ENCODE assay signal across 9 mouse cellular contexts in the genomic region with DNA sequence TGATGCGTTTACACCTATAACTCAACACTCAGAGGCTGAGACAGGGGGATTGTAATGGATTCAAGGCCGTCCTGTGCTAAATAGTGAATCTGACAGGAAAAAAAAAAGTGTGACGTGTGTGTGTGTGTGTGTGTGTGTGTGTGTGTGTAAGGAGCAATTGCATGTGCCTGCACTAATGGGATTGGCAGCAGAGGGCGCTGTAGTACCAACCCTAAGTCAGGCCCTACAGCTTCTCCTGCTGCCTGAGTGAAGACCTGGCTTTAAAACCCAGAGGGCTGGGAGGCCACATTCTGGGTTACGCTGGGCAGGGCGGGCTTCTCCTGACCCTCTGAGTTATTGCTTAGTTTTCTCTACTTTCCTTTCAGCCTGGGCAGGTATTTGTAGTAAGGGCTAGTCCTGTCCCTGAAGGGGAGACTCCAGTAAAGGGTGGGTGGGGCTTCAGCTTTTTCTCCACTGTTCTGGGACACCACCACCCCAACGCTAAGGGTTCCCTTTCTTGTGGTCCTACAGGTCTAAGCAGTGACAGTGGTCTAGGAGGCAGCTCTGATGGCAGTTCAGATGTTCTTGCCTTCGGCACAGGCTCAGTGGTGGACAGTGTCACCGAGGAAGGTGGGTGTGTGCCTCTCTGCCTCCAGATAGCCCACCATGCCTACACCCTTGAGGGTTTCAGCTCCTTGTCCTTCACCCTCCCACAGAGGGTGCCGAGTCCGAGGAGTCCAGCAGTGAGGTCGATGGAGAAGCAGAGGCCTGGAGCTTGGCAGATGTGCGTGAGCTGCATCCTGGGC. TPM values are rescaled to one million over a fixed set of nuclear protein-coding genes. Genes with fewer than 3 reads are reported as not detected.
DNase-seq lines count a peak whose midpoint lies in the region; ATAC-seq and TF ChIP-seq lines count a peak whose summit lies in the region.
"Had no signal": no experiment of that assay in that cellular context is flagged by ENCODE, and none has a peak within 500 bp of the region (broad histone marks: within the 10 kb centered on the region; RNA-seq: fewer than 3 reads in every experiment).

No protein-coding gene starts in this region.

- dilution Hi-C loops in CH12.LX (cut with MboI; ENCODE audit: extremely low pct_ligation_motif_present, extremely low pct_unique_long_range_greater_than_20kb, low sequenced_read_pairs) = no loop called here

- no peaks in the 10 kb centered on the region for H3K9me3 ChIP-seq in kidney, embryonic 14.5 days (ENCODE audit: control insufficient read depth, low read length)
- H3K9me3 ChIP-seq in CH12.LX (replicated peaks; ENCODE audit: low read length) = no peaks in the 10 kb centered on the region
- H3K9me3 ChIP-seq: neural tube, embryonic 13.5 days had no signal

- peaks cover 51% of the 10 kb centered on the region for H3K36me3 ChIP-seq in kidney, embryonic 14.5 days (ENCODE audit: control insufficient read depth, insufficient read depth, low read length)
- peaks cover 45 to 83% of the 10 kb centered on the region in 2 experiments for H3K36me3 ChIP-seq in CH12.LX (replicated peaks in 1 of 2; ENCODE audit: control insufficient read depth in 1 of 2, insufficient read depth in 1 of 2, low read length in 1 of 2)

- no peak overlapping the region for H3K4me3 ChIP-seq in kidney, embryonic 14.5 days (ENCODE audit: low read length)
- H3K4me3 ChIP-seq in CH12.LX (replicated peaks in 1 of 3; ENCODE audit: low read depth in 2 of 3, low read length in 2 of 3, poor library complexity in 1 of 3) = no peak overlapping the region
- H3K4me3 ChIP-seq: neural tube, embryonic 13.5 days had no signal

- ATAC-seq in kidney, embryonic 14.5 days (ENCODE audit: low FRiP score, low TSS enrichment) = no peak

- H3K27ac ChIP-seq in kidney, embryonic 14.5 days (ENCODE audit: low read depth, low read length) = no peak overlapping the region
- no peak overlapping the region for H3K27ac ChIP-seq in CH12.LX (ENCODE audit: insufficient read depth, low read depth)
- H3K27ac ChIP-seq: neural tube, embryonic 13.5 days had no signal

- no peak overlapping the region for H3K9ac ChIP-seq in kidney, embryonic 14.5 days (ENCODE audit: low read depth, low read length)
- H3K9ac ChIP-seq in CH12.LX (ENCODE audit: insufficient read depth, low read depth) = no peak overlapping the region
- H3K9ac ChIP-seq: neural tube, embryonic 13.5 days had no signal

- no peak for TF ChIP-seq EP300 in CH12.LX (IDR thresholded peaks at IDR 0.05; ENCODE audit: low read length)

- TF ChIP-seq CTCF in CH12.LX (conservative IDR thresholded peaks at IDR 0.05 in 1 of 2, IDR thresholded peaks at IDR 0.05 in 1 of 2; ENCODE audit: low read depth in 2 of 2, low read length in 2 of 2) = peak in 1 of 2 experiments; percentile 49; a peak in 2 of 4 replicates

- no peak for TF ChIP-seq POLR2A in CH12.LX (IDR thresholded peaks at IDR 0.05; ENCODE audit: low read depth, low read length)

- WGBS in kidney, embryonic 14.5 days = 91% methylated on average over 13 of the region's 13 CpGs

- no peaks in the 10 kb centered on the region for H3K27me3 ChIP-seq in kidney, embryonic 14.5 days (ENCODE audit: control insufficient read depth, insufficient read depth, low read length)
- H3K27me3 ChIP-seq in CH12.LX (replicated peaks) = no peaks in the 10 kb centered on the region
- H3K27me3 ChIP-seq: neural tube, embryonic 13.5 days had no signal

- H3K4me2 ChIP-seq in kidney, embryonic 14.5 days (replicated peaks; ENCODE audit: low read depth, low read length) = no peak overlapping the region
- H3K4me2 ChIP-seq in CH12.LX (ENCODE audit: insufficient read depth, low read depth, poor library complexity, severe bottlenecking) = no peak overlapping the region
- H3K4me2 ChIP-seq: neural tube, embryonic 13.5 days had no signal

- no peaks in the 10 kb centered on the region for H3K79me2 ChIP-seq in CH12.LX (replicated peaks; ENCODE audit: control insufficient read depth, extremely low read depth, insufficient read depth, poor library complexity, severe bottlenecking)

- TF ChIP-seq RAD21 in CH12.LX (IDR thresholded peaks at IDR 0.05; ENCODE audit: low read depth, low read length) = peak; percentile 39

- peak; percentile 2 for DNase-seq in kidney, adult 11 months
- DNase-seq in 3T3-L1 (ENCODE audit: low read depth, low spot score) (peak; percentile 49), CH12.LX (ENCODE audit: extremely low read depth) (peak; percentile 45)
- DNase-seq in cerebellum, postnatal 4 days (ENCODE audit: low spot score in 2 of 2) = peak; percentile 19 to 41
- peak; percentile 0 for DNase-seq in left cerebral cortex, adult 11 months (ENCODE audit: low spot score)
- DNase-seq in spleen, postnatal 4 days (ENCODE audit: low spot score in 2 of 2) = peak; percentile 22 to 68
- no peak for DNase-seq in thymus, postnatal 14 days

- in situ Hi-C loops in CH12.LX (cut with MboI; ENCODE audit: low pct_ligation_motif_present, low pct_unique_long_range_greater_than_20kb, low sequenced_read_pairs) = no loop called here

- no peaks in the 10 kb centered on the region for H3K4me1 ChIP-seq in kidney, embryonic 14.5 days (ENCODE audit: control insufficient read depth, insufficient read depth, low read length)
- 0 out of 4 replicates have a peak, but pooled peaks cover 0 to 2% of the 10 kb centered on the region in 2 experiments for H3K4me1 ChIP-seq in CH12.LX (ENCODE audit: control insufficient read depth in 1 of 2, insufficient read depth in 2 of 2)
- H3K4me1 ChIP-seq: neural tube, embryonic 13.5 days had no signal

TF ChIP-seq in CH12.LX, 34 proteins besides CTCF, POLR2A, EP300 and RAD21:
- TF ChIP-seq SMC3 (IDR thresholded peaks at IDR 0.05; ENCODE audit: low read depth, low read length) (peak; percentile 21), GABPA (IDR thresholded peaks at IDR 0.05; ENCODE audit: insufficient replicate concordance, low read depth, low read length) (no peak)
TF ChIP-seq in CH12.LX: peak in this region for 1.

RNA-seq across cellular contexts. Expression of a gene that starts 12.9 kb away (rescaled TPM):
- 10.3 and 15.5 TPM in 2 replicates for polyA plus RNA-seq in kidney, embryonic 14.5 days (2014; fragmentation: Nextera tagmentation; extraction: Ambion mirVana)
- total RNA-seq in CH12.LX (2012; rRNA removed) (10.7 and 13.1 TPM in 2 replicates), CH12.LX (2014; rRNA removed) (4.2 and 4.3 TPM in 2 replicates)
- polyA plus RNA-seq in CH12.LX (2012; ENCODE audit: insufficient read length, low read depth) = 10.5 and 13.4 TPM in 2 replicates

RNA-seq across cellular contexts. Expression of a gene that starts 12.9 kb away (rescaled TPM):
- 41.4 and 50.5 TPM in 2 replicates for polyA plus RNA-seq in kidney, embryonic 14.5 days (2014; fragmentation: Nextera tagmentation; extraction: Ambion mirVana)
- 45.7 and 61.4 TPM in 2 replicates for total RNA-seq in CH12.LX (2012; rRNA removed)
- 32.1 and 38.0 TPM in 2 replicates for total RNA-seq in CH12.LX (2014; rRNA removed)
- 29.5 and 37.5 TPM in 2 replicates for polyA plus RNA-seq in CH12.LX (2012; ENCODE audit: insufficient read length, low read depth)

RNA-seq across cellular contexts. Expression of a gene that starts 35.2 kb away (rescaled TPM):
- 73.1 and 74.6 TPM in 2 replicates for polyA plus RNA-seq in kidney, embryonic 14.5 days (2014; fragmentation: Nextera tagmentation; extraction: Ambion mirVana)
- total RNA-seq in CH12.LX (2012; rRNA removed) = 97.6 and 103 TPM in 2 replicates
- total RNA-seq in CH12.LX (2014; rRNA removed) = 83.9 and 88.9 TPM in 2 replicates
- 72.5 and 77.1 TPM in 2 replicates for polyA plus RNA-seq in CH12.LX (2012; ENCODE audit: insufficient read length, low read depth)

RNA-seq across cellular contexts. Expression of a gene that starts 35.3 kb away (rescaled TPM):
- polyA plus RNA-seq in kidney, embryonic 14.5 days (2014; fragmentation: Nextera tagmentation; extraction: Ambion mirVana) = 11.1 and 18.8 TPM in 2 replicates
- total RNA-seq in CH12.LX (2012; rRNA removed) = 12.1 and 16.2 TPM in 2 replicates
- 8.0 and 9.0 TPM in 2 replicates for total RNA-seq in CH12.LX (2014; rRNA removed)
- 15.5 and 16.5 TPM in 2 replicates for polyA plus RNA-seq in CH12.LX (2012; ENCODE audit: insufficient read length, low read depth)

RNA-seq across cellular contexts. Expression of a gene that starts 39.1 kb away (rescaled TPM):
- polyA plus RNA-seq in kidney, embryonic 14.5 days (2014; fragmentation: Nextera tagmentation; extraction: Ambion mirVana) = 121 and 127 TPM in 2 replicates
- total RNA-seq in CH12.LX (2012; rRNA removed) = 73.5 and 112 TPM in 2 replicates
- total RNA-seq in CH12.LX (2014; rRNA removed) = 137 and 145 TPM in 2 replicates
- polyA plus RNA-seq in CH12.LX (2012; ENCODE audit: insufficient read length, low read depth) = 144 and 150 TPM in 2 replicates
